Mouse (Mus musculus) natural killer cell, adult 2 months (primary cell): ENCODE results near the gene Cdc26.

Source experiments
- DNase-seq, 2 experiments: peaks; one replicate each; pipeline ENCODE4 v3.0.0; 2022; ENCODE audit warnings: low spot score in 2 of 2

The Cdc26 gene

GRCm38 (mm10) chr4:62361571-62361970 lies 46.9 kb downstream of the Cdc26 start:
- no peak for DNase-seq

- DNase-seq, result peak in 1 of 2 experiments; percentile 4
Measured at GRCm38 (mm10) chr4:62360805-62361455, 47.5 kb downstream of the Cdc26 start.

GRCm38 (mm10) chr4:62360088-62360804 lies 48.2 kb downstream of the Cdc26 start, which contains the start of the genes Fkbp15 and Slc31a1:
Gene Fkbp15, minus strand, starts transcription at chr4:62360548.
Gene Slc31a1, plus strand, starts transcription at chr4:62360727.
- DNase-seq, result peak; percentile 95

- no peak for DNase-seq
Measured at GRCm38 (mm10) chr4:62359256-62359775, 49.1 kb downstream of the Cdc26 start.

- DNase-seq, result no peak
Measured at GRCm38 (mm10) chr4:62357631-62358148, 50.8 kb downstream of the Cdc26 start.

- no peak for DNase-seq
Measured at GRCm38 (mm10) chr4:62349371-62349770, 59.1 kb downstream of the Cdc26 start.

- no peak for DNase-seq
Measured at GRCm38 (mm10) chr4:62348329-62348705, 60.1 kb downstream of the Cdc26 start.

GRCm38 (mm10) chr4:62347605-62348328 lies 60.7 kb downstream of the Cdc26 start:
- no peak for DNase-seq

- DNase-seq, result peak in 1 of 2 experiments; percentile 3
Measured at GRCm38 (mm10) chr4:62345827-62346226, 62.6 kb downstream of the Cdc26 start.

- peak in 1 of 2 experiments; percentile 24 for DNase-seq
Measured at GRCm38 (mm10) chr4:62344000-62344399, 64.4 kb downstream of the Cdc26 start.

- no peak for DNase-seq
Measured at GRCm38 (mm10) chr4:62338536-62338935, 69.9 kb downstream of the Cdc26 start.
